Mouse (Mus musculus): ENCODE measurements around the gene Rdx.
"Not testable (repeated sequence)": the region's sequence is repeated elsewhere in the genome, so short reads cannot be mapped to it uniquely, and the experiment has no call there.

Gene Rdx

GRCm38 (mm10) chr9:52055313-52055712 is 8.3 kb downstream of the Rdx start:
- DNase-seq (ENCODE audit: low spot score): no peak

DNA sequence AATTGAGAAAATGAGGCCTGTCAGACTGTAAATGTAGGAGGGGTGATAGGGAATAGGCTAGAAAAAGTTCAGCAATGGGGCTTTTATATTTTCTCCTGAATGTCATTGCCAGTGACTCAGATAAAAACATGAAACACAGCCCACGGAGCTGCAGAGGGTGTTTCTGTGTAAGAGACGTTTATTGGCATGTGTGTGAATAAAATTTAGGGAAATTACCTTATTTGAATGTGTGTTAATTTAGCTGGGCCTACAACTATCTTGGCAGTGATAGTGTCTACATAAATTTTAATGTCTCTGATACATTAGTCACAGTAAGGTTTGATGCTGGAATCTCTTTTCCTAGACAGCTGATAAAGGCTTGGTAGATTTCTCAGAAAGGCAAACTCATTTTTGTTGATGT is 12.8 kb downstream of the Rdx start:
- no peak for DNase-seq (ENCODE audit: low spot score)

DNA sequence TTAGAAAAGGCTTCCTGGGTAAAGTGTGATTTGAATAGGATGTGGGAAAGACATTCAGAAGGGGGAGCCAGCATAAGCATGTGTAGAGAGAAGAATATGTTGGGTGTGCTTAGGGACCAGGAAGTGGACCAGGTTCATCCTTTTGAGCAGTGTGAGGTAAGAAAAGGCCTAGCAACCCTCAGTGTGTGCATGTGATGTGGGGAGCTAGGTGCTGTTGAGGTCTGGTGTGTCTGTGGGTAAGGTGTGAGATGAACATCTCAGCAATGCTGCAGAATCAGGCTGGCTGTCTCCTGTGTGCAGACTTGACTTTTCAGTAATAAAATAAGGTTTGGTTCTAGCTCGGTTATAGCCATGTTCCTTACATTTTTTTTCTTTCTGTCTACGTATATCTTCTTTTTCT is 23.1 kb downstream of the Rdx start:
- DNase-seq (ENCODE audit: low spot score): no peak

- not testable (repeated sequence) for DNase-seq (ENCODE audit: low spot score)
Measured at GRCm38 (mm10) chr9:52071352-52071751, 24.4 kb downstream of the Rdx start.

GRCm38 (mm10) chr9:52072202-52072601 is 25.2 kb downstream of the Rdx start:
- no peak for DNase-seq (ENCODE audit: low spot score)

GRCm38 (mm10) chr9:52076089-52076488 is 29.1 kb downstream of the Rdx start:
- DNase-seq (ENCODE audit: low spot score): no peak

DNA sequence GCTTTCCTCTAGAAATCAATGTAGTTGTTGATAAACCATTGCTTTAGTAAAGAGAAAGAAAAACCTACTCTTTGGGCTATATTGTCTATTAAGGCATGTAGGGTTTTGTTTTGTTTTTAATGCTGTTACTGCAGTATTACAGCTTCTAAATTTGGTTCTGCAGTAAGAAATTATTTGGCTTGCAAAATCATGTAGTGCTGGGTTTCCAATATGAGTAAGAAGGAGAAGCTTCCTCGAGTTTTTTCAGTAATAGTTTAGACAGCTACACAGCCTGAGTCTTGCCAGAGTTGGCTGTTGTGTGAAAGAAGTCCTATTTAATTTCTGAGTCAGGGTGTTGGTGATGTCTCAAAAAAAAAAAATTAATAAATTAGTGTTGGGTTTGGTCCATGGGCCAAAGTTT is 30.7 kb downstream of the Rdx start:
- no peak for DNase-seq (ENCODE audit: low spot score)

- DNase-seq (ENCODE audit: low spot score): no peak
Measured at GRCm38 (mm10) chr9:52081979-52082378, 35.0 kb downstream of the Rdx start.

- DNase-seq (ENCODE audit: low spot score): no peak
Measured at GRCm38 (mm10) chr9:52082414-52082813, 35.4 kb downstream of the Rdx start.

- no peak for DNase-seq (ENCODE audit: low spot score)
Measured at GRCm38 (mm10) chr9:52091752-52092151, 44.8 kb downstream of the Rdx start.

DNA sequence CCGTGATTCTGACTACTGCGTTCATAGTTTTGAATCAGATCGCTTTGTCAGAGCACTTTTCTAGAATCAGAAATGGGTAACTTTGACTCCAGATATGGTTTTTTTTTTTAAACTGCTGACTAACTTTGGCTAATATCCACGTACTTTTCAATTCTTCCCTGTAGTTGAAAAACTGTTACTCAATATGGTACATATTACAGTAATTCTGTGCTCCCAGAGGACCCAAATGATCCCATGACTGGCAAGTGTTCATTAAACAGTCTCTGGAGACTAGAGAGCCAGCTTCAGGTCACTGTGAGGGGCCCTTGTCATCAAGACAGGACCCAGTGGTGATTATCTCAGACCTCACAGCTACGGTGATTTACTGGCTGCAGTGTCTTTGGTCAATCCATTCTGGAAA is 45.3 kb downstream of the Rdx start:
- no peak for DNase-seq (ENCODE audit: low spot score)

DNA sequence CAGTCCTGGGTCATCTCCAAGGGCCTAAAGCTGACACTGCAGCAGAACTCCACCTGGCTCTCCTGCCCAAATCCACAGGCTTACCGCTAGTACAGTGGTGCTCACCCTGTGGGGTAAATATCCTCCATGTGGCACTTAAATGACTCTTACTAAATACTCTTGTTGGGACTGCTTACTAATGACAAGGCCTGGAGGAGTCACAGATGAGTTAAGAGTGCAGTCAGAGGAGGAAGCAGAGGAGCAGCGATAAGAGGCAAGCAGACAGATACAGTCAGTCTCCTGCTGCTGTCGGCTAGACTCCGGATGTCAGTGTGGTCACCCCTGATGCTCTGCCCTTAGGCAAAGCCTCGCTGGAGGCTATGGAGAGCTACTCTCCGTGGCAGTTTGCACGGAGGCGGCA is 46.1 kb downstream of the Rdx start:
- DNase-seq (ENCODE audit: low spot score): no peak

GRCm38 (mm10) chr9:52094016-52094415 is 47.0 kb downstream of the Rdx start:
- no peak for DNase-seq (ENCODE audit: low spot score)

DNA sequence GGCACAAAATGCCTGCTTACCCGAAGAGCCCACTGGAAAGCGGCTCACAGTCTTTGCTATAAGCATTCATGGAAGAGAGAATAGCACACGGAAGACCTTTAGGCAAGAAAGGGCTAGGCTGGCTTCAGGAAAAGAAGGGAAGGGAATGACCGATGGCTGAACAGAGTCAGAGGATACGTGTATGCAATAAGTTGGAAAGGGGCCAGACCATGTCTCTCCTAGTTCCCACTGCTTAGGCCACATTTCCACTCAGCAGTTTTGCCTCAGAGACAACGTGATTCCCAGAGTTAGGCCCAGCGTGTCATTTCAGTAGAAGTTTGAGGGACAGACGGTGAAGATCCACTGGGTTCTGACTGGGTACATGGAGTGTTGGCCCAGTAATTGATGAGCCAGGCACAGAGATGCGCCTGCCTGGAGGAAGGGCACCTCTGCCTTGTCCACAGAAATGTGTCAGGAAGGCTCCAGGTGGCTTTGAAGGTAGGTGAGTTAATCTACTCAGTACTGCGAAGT is 47.6 kb downstream of the Rdx start:
- no peak for DNase-seq (ENCODE audit: low spot score)

GRCm38 (mm10) chr9:52095666-52096065 is 48.7 kb downstream of the Rdx start:
- DNase-seq (ENCODE audit: low spot score): no peak

DNA sequence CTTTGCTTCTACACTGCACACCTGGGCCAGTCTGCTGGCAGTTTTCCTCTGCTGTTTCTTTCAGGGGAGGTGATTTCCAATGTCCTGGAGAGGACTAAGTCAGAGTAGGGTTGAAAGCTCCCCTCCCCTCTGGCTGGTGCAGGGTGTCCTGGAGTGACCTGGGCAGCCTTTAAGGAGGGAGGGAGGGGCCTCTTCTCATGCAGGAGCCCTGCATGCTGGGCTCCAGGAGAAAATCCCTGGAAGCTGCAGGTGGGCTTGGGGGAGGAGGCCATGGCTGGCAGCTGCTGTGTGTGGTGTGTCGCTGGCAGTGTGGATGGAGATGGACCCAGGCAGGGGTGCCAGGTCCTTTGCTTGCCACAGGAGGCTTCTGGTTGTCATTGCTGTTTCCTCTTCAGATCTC is 50.4 kb downstream of the Rdx start:
- no peak for DNase-seq (ENCODE audit: low spot score)

DNA sequence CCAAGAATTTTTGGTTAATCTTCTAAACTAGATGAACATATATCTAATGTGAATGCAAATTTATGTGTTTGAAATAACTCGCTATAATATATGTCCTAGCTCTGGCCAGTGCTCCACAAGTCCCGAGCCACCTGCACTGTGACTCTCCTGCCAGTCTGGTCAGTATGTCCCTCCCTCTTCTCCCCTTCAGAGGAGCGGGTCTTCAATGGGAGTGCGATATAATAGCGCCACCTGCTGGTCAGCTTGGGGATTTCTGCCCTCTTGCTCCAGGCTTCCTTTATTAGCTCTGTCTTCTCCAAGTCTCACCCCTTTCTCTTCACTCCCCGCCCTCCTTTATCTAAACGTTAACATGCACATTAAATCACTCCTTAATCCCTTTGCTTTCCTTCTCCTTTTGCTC is 51.6 kb downstream of the Rdx start:
- DNase-seq (ENCODE audit: low spot score): peak; percentile 85

DNA sequence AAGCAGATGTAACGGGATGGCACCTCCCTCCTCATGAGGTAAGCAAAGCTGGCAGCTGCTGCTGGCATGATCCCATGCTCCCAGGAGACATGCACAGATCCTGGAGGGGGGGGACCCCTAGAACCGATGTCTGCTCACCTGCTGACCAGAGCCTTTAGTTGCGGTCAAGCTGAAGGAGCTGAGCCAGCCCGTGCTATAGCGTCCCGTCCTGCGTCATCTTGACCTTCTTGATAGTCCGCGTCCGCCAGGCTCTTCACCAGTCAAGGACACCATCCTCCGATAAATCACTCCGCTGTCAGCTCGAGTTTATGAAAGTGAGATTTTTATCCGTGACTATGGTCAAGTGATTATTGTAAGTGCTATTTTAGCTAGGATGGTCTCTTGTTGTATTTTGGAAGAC is 53.5 kb downstream of the Rdx start:
- DNase-seq (ENCODE audit: low spot score): no peak

GRCm38 (mm10) chr9:52102060-52102844 is 55.3 kb downstream of the Rdx start:
- DNase-seq (ENCODE audit: low spot score): no peak

- no peak for DNase-seq (ENCODE audit: low spot score)
Measured at GRCm38 (mm10) chr9:52103448-52104224, 56.7 kb downstream of the Rdx start.

DNA sequence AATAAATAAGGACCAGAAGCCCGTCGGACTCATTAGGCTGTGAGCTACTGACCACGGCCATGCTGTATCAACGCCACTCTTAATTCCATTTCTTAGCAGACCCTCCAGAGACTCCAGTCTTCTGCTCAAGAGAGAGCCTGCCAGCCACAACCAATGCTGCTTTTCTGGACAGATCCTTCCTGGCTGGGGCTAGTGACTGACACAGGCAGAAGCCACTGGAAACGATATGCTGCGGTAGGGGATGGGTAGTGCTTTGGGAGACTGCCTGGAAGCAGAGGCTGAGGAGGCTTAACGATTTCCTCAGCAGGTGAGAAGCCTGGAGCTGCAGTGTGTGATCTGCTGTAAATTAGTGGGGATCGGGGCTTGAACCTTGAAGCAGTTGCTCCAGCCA is 57.2 kb downstream of the Rdx start:
- no peak for DNase-seq (ENCODE audit: low spot score)

DNA sequence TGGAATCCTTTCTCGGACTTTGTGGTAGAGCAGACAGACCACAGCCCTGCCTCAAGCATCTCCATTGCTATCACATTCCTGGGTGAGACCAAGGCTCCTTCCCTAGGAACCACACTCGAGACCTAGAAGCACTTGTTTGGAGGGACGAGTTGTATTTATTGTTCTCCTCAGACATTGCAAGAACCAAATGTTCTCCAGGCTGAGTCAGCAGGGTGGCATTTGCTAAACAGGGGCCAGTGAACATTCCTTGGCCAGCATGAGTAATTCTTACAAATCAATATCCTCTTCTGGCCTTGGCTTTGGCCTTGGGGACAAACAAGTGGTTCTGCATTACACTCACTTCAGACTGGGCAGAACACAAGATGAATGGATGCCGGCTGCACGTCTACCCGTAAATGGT is 58.5 kb downstream of the Rdx start:
- DNase-seq (ENCODE audit: low spot score): peak; percentile 1

DNA sequence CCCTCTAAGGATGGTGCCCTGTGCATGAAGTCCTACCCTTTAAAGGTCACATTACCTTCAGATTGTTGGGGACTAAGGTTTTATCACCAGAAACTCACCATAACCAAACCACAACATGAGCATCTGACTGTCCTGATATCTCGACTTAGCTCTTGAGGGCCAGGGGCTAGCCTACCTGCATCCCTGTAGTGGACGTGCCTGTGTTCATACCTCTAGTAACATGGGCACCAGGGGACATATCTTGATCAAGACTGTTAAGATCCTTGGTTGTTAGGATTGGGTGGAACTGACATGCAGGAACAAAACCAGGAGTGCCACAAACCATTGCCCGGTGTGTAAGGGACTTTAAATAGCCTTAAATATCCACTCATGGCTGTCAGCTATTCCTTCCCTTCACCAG is 60.2 kb downstream of the Rdx start:
- no peak for DNase-seq (ENCODE audit: low spot score)

Data from layer of hippocampus, adult 11-12 months (tissue).